Mouse (Mus musculus): ENCODE results near the gene Elk4. TPM values are rescaled to one million over a fixed set of nuclear protein-coding genes. Genes with fewer than 3 reads are reported as not detected.

Gene Elk4
- polyA plus RNA-seq, 1 experiment from 2014 or later, result 13.2 TPM

DNA sequence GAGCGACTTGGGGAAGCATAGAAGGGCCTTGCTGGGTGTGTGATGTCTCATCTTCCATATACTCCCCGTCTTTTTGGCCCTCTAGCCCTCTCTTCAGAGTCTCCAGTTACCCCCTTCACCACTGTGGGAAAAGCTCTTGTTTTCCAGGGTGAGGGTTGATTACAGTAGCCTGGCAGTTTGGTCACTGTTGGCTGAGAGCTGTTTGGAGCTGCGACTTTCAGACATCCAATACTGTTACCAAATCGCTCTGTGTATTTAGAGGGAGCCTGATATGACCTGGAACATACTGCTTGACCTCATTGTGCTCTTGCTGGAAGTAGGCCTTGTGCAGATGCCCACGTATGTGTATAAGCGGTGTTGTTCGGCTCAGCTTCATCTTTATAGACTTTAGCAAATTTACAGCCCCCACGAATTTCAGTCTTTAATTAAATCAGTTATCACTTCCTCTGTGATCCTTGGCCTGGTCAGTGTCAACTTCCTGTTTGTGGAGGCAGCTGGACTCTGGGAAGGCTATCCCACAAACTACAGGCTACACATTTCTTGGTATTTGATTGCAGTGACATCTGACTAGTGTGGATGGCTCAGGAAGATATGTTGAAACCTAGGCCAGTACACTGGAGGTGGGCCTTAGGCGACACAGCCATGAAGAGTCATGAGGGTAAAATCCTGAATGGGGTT is 17.2 kb upstream of the Elk4 start:
- Histone ChIP-seq H3K9me3 (replicated peaks) (no peaks in the 10 kb centered on the region), H3K27ac (no peak overlapping the region), H3K4me3 (no peak overlapping the region), H3K27me3 (no peaks in the 10 kb centered on the region), H3K4me2 (no peak overlapping the region), H3K9ac (no peak overlapping the region), H3K4me1 (no peaks in the 10 kb centered on the region), H3K36me3 (ENCODE audit: poor library complexity, severe bottlenecking) (no peaks in the 10 kb centered on the region)
- ATAC-seq, result no peak
- WGBS, result 92% methylated on average over 9 of the region's 9 CpGs

DNA sequence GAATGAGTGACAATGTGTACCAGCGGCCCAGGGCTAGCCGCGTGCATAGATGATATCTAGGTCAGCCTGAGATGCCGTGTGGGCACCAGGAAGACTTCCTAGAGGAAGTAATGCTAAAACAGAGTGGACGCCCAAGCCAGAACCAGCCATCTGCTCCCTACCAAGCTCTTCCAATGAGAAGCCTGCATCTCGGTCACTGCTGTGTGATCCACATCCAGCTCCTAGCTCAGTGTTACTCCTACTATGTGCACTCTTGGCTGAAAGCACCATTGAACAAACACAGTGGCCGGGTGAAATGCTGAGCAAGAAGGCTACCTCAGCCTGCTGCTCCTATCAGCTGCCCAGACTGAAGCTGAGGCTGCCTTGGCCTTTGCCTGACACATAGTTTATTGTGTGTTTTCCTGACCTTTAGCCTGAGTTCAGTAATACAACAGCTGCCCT is 14.8 kb upstream of the Elk4 start:
- no peak for ATAC-seq
- Histone ChIP-seq H3K4me1 (no peaks in the 10 kb centered on the region), H3K4me3 (no peak overlapping the region), H3K36me3 (ENCODE audit: poor library complexity, severe bottlenecking) (no peaks in the 10 kb centered on the region), H3K4me2 (no peak overlapping the region), H3K9me3 (replicated peaks) (no peaks in the 10 kb centered on the region), H3K9ac (no peak overlapping the region), H3K27me3 (no peaks in the 10 kb centered on the region), H3K27ac (no peak overlapping the region)
- WGBS, result 86% methylated on average over 7 of the region's 7 CpGs

DNA sequence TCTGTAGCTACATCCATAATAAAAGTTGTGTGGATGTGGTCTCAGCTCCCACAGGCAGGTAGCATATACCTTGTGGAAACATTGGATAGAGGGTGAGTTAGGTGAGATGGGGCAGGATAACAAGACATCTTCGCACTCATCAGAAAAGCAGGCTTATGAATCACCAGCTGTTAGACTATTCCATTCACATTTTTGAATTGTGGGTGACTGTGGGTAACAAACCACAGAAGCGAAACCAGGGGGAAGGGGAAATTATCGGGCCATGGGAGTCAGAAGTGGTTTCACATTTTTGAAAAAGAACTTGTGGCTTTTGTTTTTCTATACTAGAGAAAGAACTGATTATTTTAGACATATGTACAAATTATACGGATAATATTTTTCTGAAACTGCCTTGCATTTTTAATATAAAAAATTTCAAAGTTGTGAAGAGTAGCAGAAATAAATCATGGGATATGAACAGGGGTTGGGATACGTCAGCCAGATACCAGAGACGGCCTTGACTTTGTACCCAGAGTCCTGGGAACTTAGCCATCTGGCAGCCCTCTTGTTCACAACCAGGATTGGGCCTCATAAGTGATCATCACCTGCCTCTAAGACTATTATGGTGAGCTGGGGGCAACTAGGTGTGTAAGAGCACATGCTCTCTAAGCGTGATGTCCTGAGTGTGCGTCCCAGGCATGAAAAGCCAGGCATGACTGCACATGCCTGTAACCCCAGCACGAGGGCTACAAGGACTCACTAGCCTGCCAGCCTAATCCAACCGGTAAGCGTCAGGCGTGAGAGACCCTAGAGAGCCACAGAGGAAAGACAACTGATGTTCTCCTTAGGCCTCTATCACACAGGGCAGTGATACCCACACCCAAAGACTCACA is 14.0 kb upstream of the Elk4 start:
- no peak for ATAC-seq
- WGBS, result 86% methylated on average over 12 of the region's 12 CpGs
- Histone ChIP-seq H3K4me1 (no peaks in the 10 kb centered on the region), H3K36me3 (ENCODE audit: poor library complexity, severe bottlenecking) (no peaks in the 10 kb centered on the region), H3K9ac (no peak overlapping the region), H3K4me3 (no peak overlapping the region), H3K27me3 (no peaks in the 10 kb centered on the region), H3K27ac (no peak overlapping the region), H3K9me3 (replicated peaks) (no peaks in the 10 kb centered on the region), H3K4me2 (no peak overlapping the region)

DNA sequence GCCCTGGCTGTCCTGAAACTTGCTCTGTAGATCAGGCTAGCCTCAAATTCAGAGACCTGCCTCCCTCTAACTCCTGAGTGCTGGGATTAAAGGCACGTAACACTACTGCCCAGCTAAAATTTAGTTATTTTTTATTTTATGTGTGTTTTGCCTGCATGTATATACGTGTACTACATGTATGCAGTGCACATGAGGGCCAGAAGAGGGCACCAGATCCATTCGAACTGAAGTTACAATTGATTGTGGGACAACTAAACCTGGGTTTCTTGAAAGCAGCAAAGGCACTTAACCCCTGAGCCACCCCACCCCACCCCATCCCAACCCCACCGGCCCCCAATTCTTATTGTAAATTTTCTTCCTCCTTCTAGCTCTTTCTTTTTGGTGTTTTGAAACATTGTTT is 12.3 kb upstream of the Elk4 start:
- no peak for ATAC-seq
- WGBS, result 37% methylated on average over 4 of the region's 4 CpGs
- Histone ChIP-seq H3K27me3 (no peaks in the 10 kb centered on the region), H3K36me3 (ENCODE audit: poor library complexity, severe bottlenecking) (no peaks in the 10 kb centered on the region), H3K4me3 (no peak overlapping the region), H3K27ac (no peak overlapping the region), H3K4me2 (no peak overlapping the region), H3K9me3 (replicated peaks) (no peaks in the 10 kb centered on the region), H3K4me1 (no peaks in the 10 kb centered on the region), H3K9ac (no peak overlapping the region)

DNA sequence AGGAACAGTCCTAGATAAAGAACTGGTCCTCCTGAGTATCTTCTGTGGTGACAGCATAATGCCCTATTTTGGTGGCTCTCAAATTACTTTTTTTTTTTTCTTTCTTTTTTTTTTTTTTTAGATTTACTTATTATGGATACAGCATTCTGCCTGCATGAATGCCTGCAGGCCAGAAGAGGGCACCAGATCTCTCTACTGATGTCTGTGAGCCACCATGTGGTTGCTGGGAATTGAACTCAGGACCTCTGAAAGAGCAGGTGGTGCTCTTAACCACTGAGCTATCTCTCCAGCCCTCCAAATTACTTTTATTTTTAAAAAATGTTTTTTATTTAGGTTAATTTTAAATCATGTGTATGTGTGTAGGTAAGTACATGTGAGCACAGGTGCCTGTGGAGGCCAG is 6.9 kb upstream of the Elk4 start:
- Histone ChIP-seq H3K9ac (no peak overlapping the region), H3K4me2 (no peak overlapping the region), H3K4me3 (no peak overlapping the region), H3K9me3 (replicated peaks) (no peaks in the 10 kb centered on the region), H3K27me3 (no peaks in the 10 kb centered on the region), H3K27ac (no peak overlapping the region), H3K36me3 (ENCODE audit: poor library complexity, severe bottlenecking) (no peaks in the 10 kb centered on the region), H3K4me1 (no peaks in the 10 kb centered on the region)
- no peak for ATAC-seq

DNA sequence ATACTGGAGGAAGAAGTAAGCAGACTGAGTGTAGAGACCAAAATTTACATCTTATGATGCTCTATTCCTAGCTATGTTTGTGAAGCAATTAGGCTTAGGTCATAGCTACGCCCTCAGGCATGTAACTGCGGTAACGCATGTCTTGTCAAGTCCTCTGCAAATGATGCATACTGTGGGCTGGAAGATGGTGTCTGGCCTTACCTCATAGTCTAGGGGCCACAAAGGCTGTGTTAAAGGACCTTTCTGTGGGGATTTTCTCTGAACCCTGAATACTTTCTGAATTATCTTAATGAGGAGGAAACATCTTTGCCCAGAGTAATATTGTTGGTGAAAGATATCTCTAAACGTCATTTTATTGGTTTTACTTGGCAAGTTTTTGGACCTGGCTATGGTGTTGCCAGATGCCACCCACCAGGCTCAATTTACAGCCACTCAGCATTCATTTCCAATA is 5.5 kb upstream of the Elk4 start:
- Histone ChIP-seq H3K9ac (no peak overlapping the region), H3K27me3 (no peaks in the 10 kb centered on the region), H3K4me1 (peaks cover 5% of the 10 kb centered on the region; the same call in 1 of the 2 replicates), H3K4me2 (no peak overlapping the region), H3K9me3 (replicated peaks) (no peaks in the 10 kb centered on the region), H3K4me3 (no peak overlapping the region), H3K36me3 (ENCODE audit: poor library complexity, severe bottlenecking) (no peaks in the 10 kb centered on the region), H3K27ac (no peak overlapping the region)
- ATAC-seq, result no peak
- WGBS, result 91% methylated on average over 4 of the region's 4 CpGs

DNA sequence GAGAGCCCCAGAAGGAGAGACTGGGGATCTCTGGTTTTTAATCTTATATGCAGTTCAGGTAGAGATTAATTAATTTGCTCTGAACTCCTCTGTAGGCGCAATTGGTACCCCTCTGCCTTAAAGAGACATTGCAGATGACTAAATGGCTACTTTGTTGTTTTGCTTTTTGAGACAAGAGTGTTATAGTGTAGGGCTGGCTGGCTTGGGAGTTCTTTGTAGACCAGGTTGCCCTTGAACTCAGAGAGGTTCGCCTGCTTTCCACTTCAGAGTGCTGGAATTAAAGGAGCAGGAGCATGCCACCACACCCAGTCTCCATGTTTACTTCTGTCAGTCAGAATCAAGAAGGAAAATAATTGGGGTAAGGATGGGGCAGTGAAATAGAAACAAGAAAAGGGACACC is 4.3 kb upstream of the Elk4 start:
- H3K4me3 ChIP-seq, result no peak overlapping the region
- 64% methylated on average over 2 of the region's 2 CpGs for WGBS
- no peak overlapping the region for H3K4me2 ChIP-seq
- no peak for ATAC-seq
- no peaks in the 10 kb centered on the region for H3K36me3 ChIP-seq (ENCODE audit: poor library complexity, severe bottlenecking)
- peaks cover 5% of the 10 kb centered on the region; the same call in 1 of the 2 replicates for H3K4me1 ChIP-seq
- no peak overlapping the region for H3K27ac ChIP-seq
- H3K27me3 ChIP-seq, result no peaks in the 10 kb centered on the region
- no peak overlapping the region for H3K9ac ChIP-seq
- H3K9me3 ChIP-seq (replicated peaks), result no peaks in the 10 kb centered on the region

DNA sequence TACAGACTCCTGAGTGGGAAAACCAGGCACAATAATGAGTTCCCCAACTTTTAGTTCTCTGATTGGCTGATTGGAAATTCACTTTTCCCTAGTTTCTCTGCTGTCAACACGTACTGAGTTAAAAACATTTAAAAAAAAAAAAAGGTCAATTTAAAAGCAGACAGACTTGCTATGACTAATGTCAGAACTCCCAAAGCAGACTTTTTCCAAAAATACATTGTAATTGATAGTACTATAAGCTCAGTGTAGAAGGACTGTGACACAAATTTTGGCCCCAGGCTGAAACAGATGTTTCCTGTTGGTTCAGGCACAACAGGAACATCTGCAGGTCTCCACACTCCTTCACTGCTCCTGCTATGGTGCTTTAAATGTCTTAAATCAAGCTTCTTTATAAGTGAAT is 3.6 kb upstream of the Elk4 start:
- Histone ChIP-seq H3K4me1 (peaks cover 11% of the 10 kb centered on the region), H3K4me2 (no peak overlapping the region), H3K27ac (no peak overlapping the region), H3K4me3 (no peak overlapping the region), H3K9ac (no peak overlapping the region), H3K9me3 (replicated peaks) (no peaks in the 10 kb centered on the region), H3K27me3 (no peaks in the 10 kb centered on the region), H3K36me3 (ENCODE audit: poor library complexity, severe bottlenecking) (no peaks in the 10 kb centered on the region)
- no peak for ATAC-seq
- 68% methylated on average over 1 of the region's 1 CpGs for WGBS

DNA sequence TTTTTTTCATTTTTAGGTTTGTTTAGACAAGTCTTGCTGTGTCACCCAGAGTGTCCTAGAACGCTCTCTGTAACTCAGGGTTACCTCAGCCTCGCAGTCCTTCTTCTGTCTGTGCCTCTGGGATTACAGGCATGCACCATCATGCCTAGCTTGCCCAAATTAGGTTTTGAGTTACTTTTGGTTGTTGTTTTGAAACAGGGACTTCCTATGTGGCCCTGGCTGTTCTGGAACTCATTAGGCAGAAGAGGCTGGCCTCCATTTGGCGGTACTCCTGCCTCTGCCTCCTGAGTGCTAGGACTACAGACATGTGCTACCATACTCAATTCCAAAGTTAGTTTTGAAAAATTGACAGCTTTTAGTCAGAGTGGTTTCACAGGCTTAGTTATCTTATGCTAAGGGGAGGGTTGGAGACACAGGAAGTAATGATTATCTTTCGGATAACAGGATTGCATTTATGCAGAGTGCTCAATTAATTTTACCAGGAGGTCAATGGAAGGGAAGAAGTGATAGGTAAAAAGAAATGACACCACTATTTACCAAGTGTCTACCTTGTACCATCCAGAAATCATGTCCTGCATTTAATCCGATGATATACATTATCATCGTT is 2.7 kb upstream of the Elk4 start:
- H3K27ac ChIP-seq, result no peak overlapping the region
- H3K4me1 ChIP-seq, result peaks cover 20% of the 10 kb centered on the region
- no peaks in the 10 kb centered on the region for H3K9me3 ChIP-seq (replicated peaks)
- no peak overlapping the region for H3K4me2 ChIP-seq
- WGBS, result 85% methylated on average over 6 of the region's 6 CpGs
- no peak overlapping the region for H3K9ac ChIP-seq
- no peaks in the 10 kb centered on the region for H3K27me3 ChIP-seq
- H3K4me3 ChIP-seq, result no peak overlapping the region
- H3K36me3 ChIP-seq (ENCODE audit: poor library complexity, severe bottlenecking), result no peaks in the 10 kb centered on the region
- ATAC-seq, result no peak

DNA sequence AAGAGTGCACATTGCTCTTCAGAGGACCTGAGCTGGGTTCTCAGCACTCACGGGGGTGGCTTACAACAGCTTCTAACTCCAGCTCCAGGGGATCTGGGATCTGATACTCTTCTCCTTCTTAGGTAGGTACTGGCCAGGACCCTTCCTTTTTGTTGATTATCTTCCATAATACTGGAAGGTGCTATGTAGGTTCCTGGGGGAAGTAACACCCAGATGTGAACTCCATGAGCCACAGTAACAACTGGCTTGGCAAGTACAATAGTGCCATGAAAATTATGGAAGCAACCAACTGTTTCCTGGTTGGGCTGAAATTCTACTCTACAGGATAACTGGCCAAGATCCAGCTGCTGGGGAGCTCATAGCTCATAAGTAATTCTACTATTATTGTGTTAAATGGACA is 1.9 kb upstream of the Elk4 start:
- 81% methylated on average over 1 of the region's 1 CpGs for WGBS
- Histone ChIP-seq H3K4me3 (no peak overlapping the region), H3K9ac (no peak overlapping the region), H3K4me2 (no peak overlapping the region), H3K4me1 (peaks cover 23% of the 10 kb centered on the region), H3K36me3 (ENCODE audit: poor library complexity, severe bottlenecking) (no peaks in the 10 kb centered on the region), H3K9me3 (replicated peaks) (no peaks in the 10 kb centered on the region), H3K27ac (no peak overlapping the region), H3K27me3 (no peaks in the 10 kb centered on the region)
- no peak for ATAC-seq

DNA sequence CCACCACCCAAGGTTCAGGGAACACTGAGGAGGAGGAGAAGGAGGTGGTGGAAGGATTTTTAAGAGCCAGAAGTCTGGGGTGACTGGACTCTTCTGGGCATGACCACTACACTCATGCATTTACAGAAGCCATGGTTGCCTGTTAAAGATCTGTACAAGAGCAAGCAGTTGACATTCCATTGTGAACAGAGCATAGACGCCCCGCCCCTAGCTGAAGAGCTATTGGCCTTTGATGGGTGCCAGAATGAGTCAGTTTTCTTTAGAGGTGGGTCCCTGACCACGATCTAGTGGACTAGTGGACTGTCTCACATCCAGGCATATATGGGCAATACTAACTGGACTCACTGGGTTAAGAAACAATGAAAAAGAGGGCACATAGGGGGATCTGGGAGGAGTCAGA is 1.4 kb upstream of the Elk4 start:
- Histone ChIP-seq H3K9ac (no peak overlapping the region), H3K36me3 (ENCODE audit: poor library complexity, severe bottlenecking) (no peaks in the 10 kb centered on the region), H3K27me3 (no peaks in the 10 kb centered on the region), H3K9me3 (replicated peaks) (no peaks in the 10 kb centered on the region), H3K4me1 (peaks cover 23% of the 10 kb centered on the region), H3K27ac (no peak overlapping the region), H3K4me3 (no peak overlapping the region), H3K4me2 (no peak overlapping the region)
- ATAC-seq, result no peak
- 90% methylated on average over 3 of the region's 3 CpGs for WGBS

DNA sequence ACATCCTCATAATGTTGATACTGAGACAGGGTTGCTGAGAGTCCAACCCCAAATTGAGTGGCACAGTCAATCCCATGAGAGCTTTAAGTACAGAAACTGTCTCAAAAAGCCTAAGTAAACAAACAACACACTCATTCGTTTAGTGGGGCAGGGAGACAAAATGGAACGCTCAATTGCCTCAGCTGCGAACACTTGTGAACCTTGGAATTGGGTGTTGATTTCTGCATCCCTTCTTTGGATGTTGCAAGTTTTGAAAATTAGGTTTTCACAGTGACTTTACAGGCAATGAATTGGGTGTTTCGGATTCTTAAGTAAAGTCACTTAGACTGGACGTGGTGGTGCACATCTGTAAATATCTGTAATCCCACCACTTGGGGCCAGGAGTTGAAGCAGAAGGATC is 686 bp upstream of the Elk4 start:
- ATAC-seq, result no peak
- H3K27ac ChIP-seq, result peak overlapping the region; percentile 96; the same call in 1 of the 2 replicates
- WGBS, result 42% methylated on average over 5 of the region's 5 CpGs
- no peaks in the 10 kb centered on the region for H3K9me3 ChIP-seq (replicated peaks)
- H3K36me3 ChIP-seq (ENCODE audit: poor library complexity, severe bottlenecking), result no peaks in the 10 kb centered on the region
- H3K27me3 ChIP-seq, result no peaks in the 10 kb centered on the region
- H3K4me2 ChIP-seq, result peak overlapping the region; percentile 66
- no peak overlapping the region for H3K9ac ChIP-seq
- peaks cover 23% of the 10 kb centered on the region for H3K4me1 ChIP-seq
- H3K4me3 ChIP-seq, result peak overlapping the region; percentile 79
